Mouse (Mus musculus) T-cell, adult 2 months (primary cell): ENCODE measurements around the gene Spg7.
A peak's percentile ranks its signal among the peaks of the same experiment; 100 is the strongest.
"Not testable (repeated sequence)": the region's sequence is repeated elsewhere in the genome, so short reads cannot be mapped to it uniquely, and the experiment has no call there.

ENCODE experiments used
- DNase-seq: peaks from one replicate; pipeline ENCODE4 v3.0.0; 2022; ENCODE audit warnings: low spot score

Spg7 gene

DNA sequence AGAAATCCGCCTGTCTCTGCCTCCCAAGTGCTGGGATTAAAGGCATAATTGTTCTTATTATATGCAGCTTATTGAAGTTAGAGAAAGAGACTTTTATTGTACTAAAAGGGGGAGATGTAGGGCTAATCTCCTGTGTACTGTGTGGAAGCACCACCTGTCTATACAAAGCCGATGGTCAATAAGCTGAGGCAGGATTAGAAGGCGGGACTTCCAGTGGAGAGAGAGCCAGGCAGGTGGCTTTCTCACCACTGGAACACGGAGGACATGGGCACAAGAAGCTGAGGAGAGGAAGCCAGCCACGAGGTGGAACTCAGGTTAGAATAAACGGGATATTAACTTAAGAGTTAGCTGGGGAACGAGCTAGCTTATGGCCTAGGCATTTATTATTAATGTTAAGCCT lies at the start of gene Spg7:
Spg7 (plus strand) TSS at position 222 of the 400 bp plus-strand sequence.
- DNase-seq: no peak

DNA sequence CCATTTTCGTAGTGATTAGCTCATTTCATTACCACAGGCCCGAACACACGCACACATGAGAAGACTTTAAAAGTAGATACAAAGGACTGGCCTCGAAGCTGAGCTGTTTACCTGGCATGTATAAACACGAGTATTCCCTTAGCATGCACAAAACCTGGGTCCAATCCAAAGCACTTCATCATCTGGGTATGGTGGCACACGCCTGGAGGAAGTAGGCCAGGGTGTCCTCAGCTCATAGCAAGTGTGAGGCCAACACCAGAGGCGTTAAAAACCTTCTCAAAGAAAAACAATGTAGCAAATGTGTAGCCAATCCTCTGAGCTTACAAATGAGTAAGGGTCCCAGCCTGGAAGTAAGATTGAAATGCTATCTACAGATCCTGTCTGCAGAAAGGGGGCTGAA lies 48.3 kb upstream of the Spg7 start:
- DNase-seq: no peak

GRCm38 (mm10) chr8:123015074-123015473 lies 47.7 kb upstream of the Spg7 start:
- DNase-seq: no peak

DNA sequence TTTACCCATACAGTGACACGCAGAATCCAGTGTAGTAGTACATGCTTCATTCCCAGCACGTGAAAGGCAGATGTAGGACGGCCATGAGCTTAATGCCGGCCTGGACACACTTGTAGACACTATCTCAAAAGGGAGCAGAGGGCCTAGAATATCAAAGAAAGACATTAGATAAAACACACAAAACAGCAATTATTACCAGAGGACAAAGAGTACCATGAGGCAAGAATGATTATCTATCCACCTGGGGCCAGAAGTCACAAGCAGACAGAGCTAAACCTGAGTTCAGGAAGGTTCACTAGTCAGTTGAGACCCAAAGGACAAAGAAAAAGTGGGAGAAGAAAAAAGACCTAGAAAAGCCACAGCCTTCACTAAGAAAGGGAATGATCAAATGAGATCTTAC lies 45.6 kb upstream of the Spg7 start:
- no peak for DNase-seq

- no peak for DNase-seq
These were observed 44.1 kb upstream of the Spg7 start for GRCm38 (mm10) chr8:123018484-123019164.

DNA sequence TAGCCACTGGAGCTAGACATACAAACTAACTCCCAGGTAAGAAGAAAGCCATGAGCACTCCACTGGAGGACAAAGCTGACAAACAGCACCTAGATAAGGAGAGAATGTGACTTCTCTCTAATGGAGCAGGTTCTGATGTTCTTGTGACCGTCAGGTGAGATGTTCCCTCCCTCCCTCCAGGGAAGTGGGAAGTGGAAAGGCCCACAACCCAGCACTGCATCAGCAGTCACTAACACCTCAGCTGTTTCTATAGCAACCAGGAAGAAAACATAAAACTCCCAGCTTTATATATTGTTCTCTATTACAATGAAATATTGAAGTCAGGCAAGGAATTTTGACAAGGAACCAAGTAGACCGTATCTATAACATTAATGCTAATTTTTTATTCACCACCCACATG lies 42.7 kb upstream of the Spg7 start:
- no peak for DNase-seq

- no peak for DNase-seq
These were observed 41.9 kb upstream of the Spg7 start for GRCm38 (mm10) chr8:123020859-123021258.

- no peak for DNase-seq
These were observed 41.5 kb upstream of the Spg7 start for GRCm38 (mm10) chr8:123021259-123021658.

DNA sequence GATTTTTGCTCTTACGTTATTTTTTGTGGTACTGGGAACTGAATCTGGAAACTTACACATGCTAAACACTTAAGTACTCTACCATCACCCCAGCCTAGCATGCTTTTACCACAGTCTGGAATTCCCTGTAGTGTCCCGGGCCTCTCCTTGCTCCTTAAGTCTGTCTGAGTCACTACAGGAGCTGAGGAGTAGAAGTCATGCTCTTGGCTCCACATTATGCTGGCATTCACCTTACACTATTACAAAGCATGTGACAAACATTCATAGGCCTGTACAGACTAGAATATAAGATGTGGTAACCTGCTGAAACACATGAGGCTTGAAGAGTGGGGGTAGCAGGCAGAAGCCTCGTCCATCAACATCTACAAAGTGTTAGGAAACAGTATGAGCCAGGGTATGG lies 40.0 kb upstream of the Spg7 start:
- no peak for DNase-seq

DNA sequence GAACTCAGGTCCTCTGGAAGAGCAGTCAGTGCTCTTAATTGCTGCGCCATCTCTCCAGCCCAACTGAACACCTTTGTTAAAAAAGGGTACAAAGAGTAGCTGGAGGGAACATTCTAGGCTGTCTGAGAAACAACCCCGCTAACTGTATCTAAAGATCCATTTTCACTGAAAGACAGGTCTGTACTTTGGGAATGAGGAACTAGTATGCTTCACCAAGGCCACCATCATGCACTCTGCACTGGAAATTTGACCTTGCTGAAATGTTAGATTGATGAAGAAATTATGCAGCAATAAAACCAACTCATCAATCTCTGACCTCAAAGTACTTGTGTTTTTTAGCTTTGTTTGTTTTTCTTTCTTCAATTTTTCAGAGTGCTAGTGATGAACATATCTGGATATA lies 38.5 kb upstream of the Spg7 start:
- DNase-seq: no peak

GRCm38 (mm10) chr8:123025951-123026351 lies 36.8 kb upstream of the Spg7 start:
- DNase-seq: peak; percentile 71

- DNase-seq: no peak
These were observed 35.0 kb upstream of the Spg7 start for GRCm38 (mm10) chr8:123027786-123028185.

DNA sequence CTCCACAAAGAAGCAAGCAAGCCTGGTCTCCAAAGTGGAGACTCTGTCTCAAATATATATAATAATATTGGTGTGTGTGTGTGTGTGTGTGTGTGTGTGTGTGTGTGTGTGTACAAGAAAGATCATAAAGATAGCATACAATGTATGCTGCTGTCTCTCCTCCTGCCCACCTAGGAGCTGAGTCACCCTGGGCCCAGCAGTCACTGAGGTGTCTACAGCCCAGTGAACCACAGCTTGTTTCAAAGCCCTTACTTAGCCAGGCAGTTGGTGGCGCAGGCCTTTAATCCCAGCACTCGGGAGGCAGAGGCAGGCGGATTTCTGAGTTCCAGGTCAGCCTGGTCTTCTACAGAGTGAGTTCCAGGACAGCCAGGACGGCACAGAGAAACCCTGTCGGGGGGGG lies 32.7 kb upstream of the Spg7 start:
- not testable (repeated sequence) for DNase-seq

DNA sequence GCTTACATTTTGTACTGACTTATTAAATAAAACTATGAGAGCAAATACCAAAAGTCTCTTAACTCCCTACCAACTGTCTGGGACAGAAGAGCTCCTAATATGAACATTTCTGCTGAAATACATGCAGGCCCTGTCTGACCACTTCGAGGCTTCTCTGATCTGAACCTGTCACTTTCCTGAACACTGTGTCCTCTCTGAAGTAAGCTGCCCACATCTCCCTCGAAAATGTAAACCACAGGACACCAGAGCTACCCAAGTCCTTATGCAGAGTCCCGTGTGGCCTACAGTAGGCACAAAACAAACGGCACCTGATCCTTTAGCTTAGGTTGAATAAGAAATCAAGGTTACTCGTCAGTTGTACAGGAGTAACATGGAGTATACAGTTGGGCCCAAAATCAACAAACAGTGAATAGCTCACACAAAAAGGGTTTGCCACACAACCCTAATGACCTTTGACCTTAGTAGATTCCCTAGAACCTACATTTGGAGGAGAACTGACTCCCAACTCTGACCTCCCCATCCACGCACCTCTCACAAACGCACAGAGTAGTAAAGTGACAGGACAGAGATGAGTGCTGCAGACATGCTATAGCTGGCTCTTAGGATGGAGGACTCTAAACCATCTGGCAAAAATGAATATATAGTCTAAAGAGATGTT lies 31.3 kb upstream of the Spg7 start:
- DNase-seq: no peak

GRCm38 (mm10) chr8:123032730-123033129 lies 30.0 kb upstream of the Spg7 start:
- peak; percentile 76 for DNase-seq

DNA sequence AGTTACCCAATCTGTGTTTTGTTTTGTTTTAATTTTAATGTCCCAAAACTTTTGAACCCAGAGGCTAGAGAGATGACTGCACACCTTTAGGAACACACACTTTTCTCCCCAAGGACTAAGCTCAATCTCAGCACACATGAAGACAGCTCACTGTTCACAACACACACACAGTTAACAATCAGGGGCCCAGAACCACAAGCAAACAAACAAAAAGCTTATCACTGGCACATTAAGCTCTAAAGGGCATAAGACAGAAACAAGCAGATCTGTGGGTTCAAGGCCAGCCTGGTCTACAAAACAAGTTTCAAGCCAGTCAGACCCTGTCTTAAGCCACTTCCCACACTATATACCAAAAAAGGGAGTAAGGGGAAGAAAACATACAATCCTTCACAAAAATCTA lies 29.3 kb upstream of the Spg7 start:
- no peak for DNase-seq

DNA sequence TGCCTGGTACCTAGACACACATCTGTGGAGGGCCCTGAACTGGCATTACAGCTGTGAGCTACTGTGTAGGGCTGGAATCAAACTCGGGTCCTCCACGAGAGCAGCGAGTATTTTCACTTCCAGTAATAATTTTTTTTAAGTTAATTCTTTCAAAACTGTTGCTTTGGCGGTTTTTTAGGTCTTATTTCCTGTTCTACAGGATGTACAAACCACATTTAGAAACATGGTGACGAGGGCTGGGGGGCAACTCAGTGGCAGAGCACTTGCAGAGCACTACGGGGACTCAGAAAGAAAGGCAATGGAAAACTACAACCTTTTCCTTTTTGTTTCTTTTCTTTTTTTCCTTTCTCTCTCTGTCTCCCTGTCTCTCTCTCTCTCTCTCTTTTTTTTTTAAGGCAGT lies 28.6 kb upstream of the Spg7 start:
- DNase-seq: peak; percentile 89

DNA sequence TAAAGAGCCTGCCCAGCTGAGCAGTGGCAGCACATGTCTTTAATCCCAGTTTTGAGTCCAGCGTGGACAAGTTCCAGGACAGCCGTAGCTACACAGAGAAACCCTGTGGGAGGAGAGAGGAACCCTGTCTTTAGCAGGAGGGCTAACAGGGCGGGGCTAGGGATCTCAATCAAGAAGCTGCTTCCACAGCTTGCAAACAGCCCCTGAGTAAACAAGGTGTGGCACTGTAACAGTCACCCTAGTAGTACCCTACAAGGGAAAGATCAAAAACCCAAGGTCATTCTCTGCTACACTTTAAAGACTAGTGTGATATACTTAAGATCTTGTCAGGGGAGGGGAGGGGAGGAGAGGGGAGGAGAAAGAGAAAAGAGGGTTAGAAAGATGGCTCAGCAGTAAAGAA lies 25.8 kb upstream of the Spg7 start:
- DNase-seq: peak; percentile 69

DNA sequence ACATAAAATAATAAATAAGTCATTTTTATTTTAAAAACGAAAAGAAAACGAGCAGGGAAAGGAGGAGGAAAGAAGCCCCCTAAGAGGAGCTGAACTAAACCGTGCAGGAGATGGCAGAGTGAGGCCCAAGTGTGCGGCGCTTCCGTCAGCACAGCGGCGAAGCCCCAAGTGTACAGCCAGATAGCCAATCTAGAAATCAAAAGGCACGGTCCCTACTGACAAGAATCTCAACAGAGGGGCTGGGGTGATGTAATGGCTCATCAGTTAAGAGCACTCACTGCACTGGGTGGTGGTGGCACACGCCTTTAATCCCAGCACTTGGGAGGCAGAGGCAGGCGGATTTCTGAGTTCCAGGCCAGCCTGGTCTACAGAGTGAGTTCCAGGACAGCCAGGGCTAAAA lies 25.3 kb upstream of the Spg7 start:
- no peak for DNase-seq

DNA sequence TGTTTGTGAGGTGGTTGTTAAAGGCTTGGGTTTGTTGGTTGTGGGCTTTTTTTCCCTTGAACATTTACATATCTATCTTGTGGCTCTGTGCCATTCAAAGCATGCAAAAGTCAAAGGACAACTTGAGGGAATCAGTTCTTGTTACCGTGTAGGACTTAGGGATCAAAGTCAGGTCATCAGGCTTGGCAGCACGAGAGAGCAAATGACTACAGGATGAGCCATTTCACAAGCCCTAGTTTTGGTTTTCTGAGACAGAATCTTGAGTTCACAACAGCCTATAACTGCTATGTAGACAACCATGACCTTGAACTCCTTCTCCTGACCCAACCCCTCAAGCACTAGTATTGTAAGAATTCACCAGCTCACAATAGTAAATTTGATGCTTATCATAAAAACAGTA lies 24.4 kb upstream of the Spg7 start:
- DNase-seq: no peak

DNA sequence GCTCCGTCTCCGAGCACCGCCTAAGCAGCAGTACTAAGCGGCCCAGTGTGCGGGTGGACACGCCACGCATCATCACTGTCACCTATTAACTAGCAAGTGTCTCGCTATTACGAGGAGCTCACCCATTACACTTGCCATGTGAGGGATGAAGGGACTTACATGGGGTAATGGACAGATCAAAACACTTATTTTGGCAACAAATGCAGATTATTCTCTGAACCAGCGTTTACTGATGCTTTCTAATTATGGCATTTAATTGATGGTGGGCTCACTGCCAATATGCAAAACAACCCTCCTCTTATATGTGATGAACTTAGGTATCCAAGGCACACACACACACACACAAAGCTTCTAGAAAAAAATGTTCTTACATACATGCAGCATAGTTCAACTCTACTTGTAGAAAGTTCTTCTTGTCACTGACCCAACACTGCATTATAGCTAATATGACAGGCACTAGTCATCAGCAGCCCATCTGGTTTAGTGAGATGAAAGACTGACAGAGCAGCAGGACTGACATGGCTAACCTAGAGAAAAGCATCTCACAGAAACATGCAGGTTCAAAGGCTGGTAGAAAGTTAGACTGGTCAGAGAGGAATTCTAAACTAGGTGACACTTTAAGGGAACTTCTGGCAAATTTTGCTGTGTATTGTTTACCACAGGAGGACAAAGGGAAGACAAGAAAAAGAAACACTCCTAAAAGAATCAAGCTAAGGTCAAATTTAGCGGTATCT lies 23.2 kb upstream of the Spg7 start:
- no peak for DNase-seq

DNA sequence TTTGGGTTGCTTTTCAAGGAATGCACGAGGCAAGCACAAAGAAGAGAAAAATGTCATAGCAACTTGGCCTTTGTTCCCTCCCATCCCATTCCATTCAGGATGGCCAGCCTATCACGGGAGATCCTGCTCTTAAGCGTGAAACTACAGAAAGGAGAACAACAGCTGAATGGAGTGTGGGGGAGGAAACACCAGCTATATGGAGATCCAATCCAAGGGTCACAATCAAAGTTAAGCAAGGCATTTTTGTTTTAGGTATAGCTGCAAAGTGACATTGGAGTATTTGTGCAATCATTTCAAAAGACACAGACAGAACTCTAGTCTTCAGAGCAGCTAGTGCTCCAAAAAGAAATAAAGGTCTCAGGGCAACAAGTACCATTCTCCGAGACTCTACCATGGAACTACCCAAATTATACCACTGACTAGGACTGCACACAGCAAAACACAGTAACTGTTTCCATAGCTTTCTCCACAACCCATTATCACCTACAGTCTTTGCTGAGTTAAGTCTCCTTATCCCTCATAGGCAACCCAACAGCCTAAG lies 22.6 kb upstream of the Spg7 start:
- no peak for DNase-seq
